Mouse (Mus musculus) cerebellum, postnatal 10 days (tissue): Measurements from ENCODE around the gene Chmp4b.

Experiments
- DNase-seq, 2 experiments: peaks; one replicate each; pipeline ENCODE4 v3.0.0; 2021; ENCODE audit warnings: mixed read lengths in 2 of 2

Chmp4b gene

GRCm38 (mm10) chr2:154642005-154642459, 9.5 kb upstream of the Chmp4b start:
- no peak for DNase-seq

- no peak for DNase-seq
These were observed 8.7 kb upstream of the Chmp4b start for GRCm38 (mm10) chr2:154642712-154643385.

- peak; percentile 53 to 63 for DNase-seq
These were observed 4.9 kb upstream of the Chmp4b start for GRCm38 (mm10) chr2:154646634-154647033.

GRCm38 (mm10) chr2:154648086-154648485, 3.4 kb upstream of the Chmp4b start:
- DNase-seq = peak; percentile 63

- no peak for DNase-seq
These were observed 1.1 kb upstream of the Chmp4b start for GRCm38 (mm10) chr2:154650404-154650803.

GRCm38 (mm10) chr2:154654976-154655375, 3.5 kb downstream of the Chmp4b start:
- no peak for DNase-seq

- DNase-seq = no peak
These were observed 4.4 kb downstream of the Chmp4b start for GRCm38 (mm10) chr2:154655878-154656414.

- peak; percentile 97 to 98 for DNase-seq
These were observed 5.4 kb downstream of the Chmp4b start for GRCm38 (mm10) chr2:154656710-154657485.

- DNase-seq = no peak
These were observed 6.2 kb downstream of the Chmp4b start for GRCm38 (mm10) chr2:154657486-154658237.

GRCm38 (mm10) chr2:154659070-154659469, 7.6 kb downstream of the Chmp4b start:
- DNase-seq = no peak

- DNase-seq = no peak
These were observed 8.1 kb downstream of the Chmp4b start for GRCm38 (mm10) chr2:154659531-154660074.

GRCm38 (mm10) chr2:154668680-154669079, 17.2 kb downstream of the Chmp4b start:
- no peak for DNase-seq

- peak in 1 of 2 experiments; percentile 14 for DNase-seq
These were observed 18.6 kb downstream of the Chmp4b start for GRCm38 (mm10) chr2:154670106-154670505.

GRCm38 (mm10) chr2:154670741-154671140, 19.2 kb downstream of the Chmp4b start:
- peak in 1 of 2 experiments; percentile 3 for DNase-seq

- DNase-seq = peak in 1 of 2 experiments; percentile 44
These were observed 22.5 kb downstream of the Chmp4b start for GRCm38 (mm10) chr2:154674008-154674407.

- peak; percentile 62 to 78 for DNase-seq
These were observed 25.4 kb downstream of the Chmp4b start for GRCm38 (mm10) chr2:154676653-154677609.

- peak; percentile 96 for DNase-seq
These were observed 26.2 kb downstream of the Chmp4b start for GRCm38 (mm10) chr2:154677651-154678139.

GRCm38 (mm10) chr2:154678995-154679394, 27.5 kb downstream of the Chmp4b start:
- no peak for DNase-seq

GRCm38 (mm10) chr2:154680337-154680736, 28.8 kb downstream of the Chmp4b start:
- no peak for DNase-seq

- no peak for DNase-seq
These were observed 29.4 kb downstream of the Chmp4b start for GRCm38 (mm10) chr2:154680941-154681340.

- DNase-seq = peak in 1 of 2 experiments; percentile 49
These were observed 31.2 kb downstream of the Chmp4b start for GRCm38 (mm10) chr2:154682712-154683111.
